Mouse (Mus musculus) bone marrow macrophage, adult 2 months (primary cell): ENCODE measurements around the gene Pnmal1.

Experiments used
- CTCF ChIP-seq: IDR thresholded peaks from 2 replicates; pipeline ENCODE4 v1.5.1; 2012; ENCODE audit warnings: low read depth, mild to moderate bottlenecking, low read length, moderate library complexity
- POLR2A ChIP-seq: IDR thresholded peaks from 2 replicates; pipeline ENCODE4 v1.6.1; 2012; ENCODE audit warnings: mild to moderate bottlenecking, low read depth, low read length, borderline replicate concordance

DNA sequence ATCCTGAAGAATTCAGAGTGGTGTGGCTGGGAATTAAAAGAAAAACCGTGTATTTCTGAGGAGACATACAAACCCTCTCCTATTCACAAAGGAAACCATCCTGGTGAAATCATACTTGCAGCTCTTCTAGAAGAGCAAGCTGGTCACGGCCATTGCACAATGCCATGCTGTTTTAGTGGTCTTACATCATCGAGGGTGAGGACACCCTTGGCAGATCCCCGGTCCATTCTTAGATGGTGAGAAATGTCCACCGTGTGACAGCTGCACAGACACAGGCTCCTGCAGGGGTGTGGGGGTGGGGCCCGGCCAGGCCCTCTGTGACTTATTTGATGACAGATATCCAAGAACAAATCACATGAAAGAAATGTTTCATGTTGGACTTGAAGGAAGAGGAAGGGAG, 14.5 kb downstream of the Pnmal1 start:
- TF ChIP-seq POLR2A (no peak), CTCF (no peak)
